Mouse (Mus musculus): ENCODE measurements around the gene Gm17660. TPM values are rescaled to one million over a fixed set of nuclear protein-coding genes. Genes with fewer than 3 reads are reported as not detected.
A peak's percentile ranks its signal among the peaks of the same experiment; 100 is the strongest.

The Gm17660 gene
- polyA plus RNA-seq, 1 experiment from 2014 or later: not detected

GRCm38 (mm10) chr5:104103171-104103570 is 25.8 kb upstream of the Gm17660 start:
- Histone ChIP-seq H3K9me3 (ENCODE audit: low read depth, low read length) (no peaks in the 10 kb centered on the region), H3K36me3 (ENCODE audit: insufficient read depth) (no peaks in the 10 kb centered on the region), H3K27ac (ENCODE audit: low read depth) (no peak overlapping the region), H3K4me1 (ENCODE audit: insufficient read depth) (peaks cover 9% of the 10 kb centered on the region), H3K27me3 (ENCODE audit: insufficient read depth, low read length) (no peaks in the 10 kb centered on the region), H3K4me3 (ENCODE audit: low read depth, low read length) (no peak overlapping the region), H3K9ac (no peak overlapping the region), H3K4me2 (no peak overlapping the region)
- no peak for ATAC-seq (ENCODE audit: insufficient read depth)
- no peak for TF ChIP-seq CTCF (IDR thresholded peaks at IDR 0.05; ENCODE audit: low read depth)
- no peak for DNase-seq
- 48% methylated on average over 4 of the region's 4 CpGs for WGBS

GRCm38 (mm10) chr5:104101678-104102531 is 24.5 kb upstream of the Gm17660 start:
- 37% methylated on average over 10 of the region's 10 CpGs for WGBS
- Histone ChIP-seq H3K4me1 (ENCODE audit: insufficient read depth) (peaks cover 11% of the 10 kb centered on the region), H3K27ac (ENCODE audit: low read depth) (no peak overlapping the region), H3K9ac (no peak overlapping the region), H3K27me3 (ENCODE audit: insufficient read depth, low read length) (no peaks in the 10 kb centered on the region), H3K4me3 (ENCODE audit: low read depth, low read length) (no peak overlapping the region), H3K9me3 (ENCODE audit: low read depth, low read length) (no peaks in the 10 kb centered on the region), H3K4me2 (no peak overlapping the region), H3K36me3 (ENCODE audit: insufficient read depth) (no peaks in the 10 kb centered on the region)
- DNase-seq (peak; percentile 18), ATAC-seq (ENCODE audit: insufficient read depth) (no peak)
- TF ChIP-seq CTCF (IDR thresholded peaks at IDR 0.05; ENCODE audit: low read depth): no peak

GRCm38 (mm10) chr5:104096078-104096938 is 18.9 kb upstream of the Gm17660 start:
- Histone ChIP-seq H3K9ac (no peak overlapping the region), H3K4me2 (peak overlapping the region; percentile 45), H3K4me3 (ENCODE audit: low read depth, low read length) (no peak overlapping the region), H3K9me3 (ENCODE audit: low read depth, low read length) (no peaks in the 10 kb centered on the region), H3K4me1 (ENCODE audit: insufficient read depth) (peaks cover 17% of the 10 kb centered on the region), H3K27me3 (ENCODE audit: insufficient read depth, low read length) (no peaks in the 10 kb centered on the region), H3K27ac (ENCODE audit: low read depth) (peak overlapping the region; percentile 93), H3K36me3 (ENCODE audit: insufficient read depth) (peaks cover 19% of the 10 kb centered on the region)
- ATAC-seq (ENCODE audit: insufficient read depth) (peak; percentile 90), DNase-seq (peak; percentile 96)
- no peak for TF ChIP-seq CTCF (IDR thresholded peaks at IDR 0.05; ENCODE audit: low read depth)
- WGBS: 33% methylated on average over 16 of the region's 16 CpGs

DNA sequence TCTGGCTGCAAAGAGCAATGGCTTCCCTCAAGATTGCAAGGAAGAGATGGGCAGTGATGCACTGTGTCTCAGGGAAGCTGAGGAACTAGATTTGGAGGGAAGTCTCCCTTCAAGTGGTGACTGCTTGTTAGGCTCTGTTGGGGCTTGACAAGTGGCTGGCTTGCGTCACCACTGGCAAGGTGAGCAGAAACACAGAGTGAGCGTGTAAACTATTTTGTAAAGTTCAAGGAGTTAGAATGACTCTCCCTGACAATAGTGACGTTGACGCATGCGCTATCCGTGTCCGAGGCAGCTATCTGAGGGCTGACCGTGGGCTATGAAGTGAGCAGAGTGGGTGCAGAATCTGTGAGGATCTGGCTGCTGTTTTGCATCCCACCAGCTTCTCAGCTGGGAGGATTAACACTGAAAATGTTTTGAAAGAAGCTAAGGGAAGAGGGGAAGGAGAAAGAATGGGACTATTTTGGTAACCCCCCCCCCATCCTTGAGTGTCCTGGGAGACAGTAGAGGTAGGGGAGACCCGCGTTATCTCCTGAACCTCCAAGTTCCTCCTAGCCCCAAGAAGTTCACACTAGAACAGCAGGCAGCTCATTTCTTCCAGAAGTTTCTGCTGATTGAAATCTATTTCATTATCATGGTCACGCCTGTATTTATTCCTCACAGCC is 18.1 kb upstream of the Gm17660 start:
- peak; percentile 57 for ATAC-seq (ENCODE audit: insufficient read depth)
- no peak for TF ChIP-seq CTCF (IDR thresholded peaks at IDR 0.05; ENCODE audit: low read depth)
- no peaks in the 10 kb centered on the region for H3K27me3 ChIP-seq (ENCODE audit: insufficient read depth, low read length)
- DNase-seq: no peak
- no peak overlapping the region for H3K4me3 ChIP-seq (ENCODE audit: low read depth, low read length)
- no peak overlapping the region for H3K9ac ChIP-seq
- WGBS: 35% methylated on average over 11 of the region's 11 CpGs
- peaks cover 17% of the 10 kb centered on the region for H3K4me1 ChIP-seq (ENCODE audit: insufficient read depth)
- H3K36me3 ChIP-seq (ENCODE audit: insufficient read depth): peaks cover 26% of the 10 kb centered on the region
- H3K4me2 ChIP-seq: peak overlapping the region; percentile 18; the same call in 1 of the 2 replicates
- H3K27ac ChIP-seq (ENCODE audit: low read depth): peak overlapping the region; percentile 93
- no peaks in the 10 kb centered on the region for H3K9me3 ChIP-seq (ENCODE audit: low read depth, low read length)

DNA sequence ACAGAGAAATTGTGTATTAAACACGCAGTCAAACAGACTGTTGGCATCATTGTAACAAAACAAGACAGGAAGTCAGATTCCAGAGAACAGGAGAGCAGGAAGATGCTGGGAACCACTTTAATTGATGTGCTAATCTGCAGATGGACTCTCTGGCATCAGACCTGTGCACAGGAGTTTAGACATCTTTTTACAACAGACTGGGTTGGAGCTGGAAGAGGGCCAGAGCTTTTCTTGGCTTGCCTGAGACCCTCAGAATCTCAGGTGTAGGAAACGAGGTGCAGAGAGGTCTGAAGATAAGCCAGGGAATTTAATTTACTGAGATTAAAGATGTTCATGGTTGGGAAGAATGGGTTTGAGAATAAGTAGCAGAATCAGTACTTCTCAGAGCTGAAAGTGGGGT is 12.3 kb upstream of the Gm17660 start:
- no peak overlapping the region for H3K4me3 ChIP-seq (ENCODE audit: low read depth, low read length)
- H3K4me1 ChIP-seq (ENCODE audit: insufficient read depth): no peaks in the 10 kb centered on the region
- no peak overlapping the region for H3K27ac ChIP-seq (ENCODE audit: low read depth)
- no peaks in the 10 kb centered on the region for H3K27me3 ChIP-seq (ENCODE audit: insufficient read depth, low read length)
- no peak for TF ChIP-seq CTCF (IDR thresholded peaks at IDR 0.05; ENCODE audit: low read depth)
- peaks cover 78% of the 10 kb centered on the region for H3K36me3 ChIP-seq (ENCODE audit: insufficient read depth)
- H3K9me3 ChIP-seq (ENCODE audit: low read depth, low read length): no peaks in the 10 kb centered on the region
- ATAC-seq (ENCODE audit: insufficient read depth) (no peak), DNase-seq (no peak)
- no peak overlapping the region for H3K4me2 ChIP-seq
- WGBS: 81% methylated on average over 2 of the region's 2 CpGs
- H3K9ac ChIP-seq: no peak overlapping the region

- WGBS: 91% methylated on average over 9 of the region's 9 CpGs
These were observed 8.0 kb upstream of the Gm17660 start for GRCm38 (mm10) chr5:104085366-104085765.

More at GRCm38 (mm10) chr5:104085366-104085765, 8.0 kb upstream of the Gm17660 start:
- no peak for DNase-seq
- Histone ChIP-seq H3K4me2 (no peak overlapping the region), H3K36me3 (ENCODE audit: insufficient read depth) (peaks cover 82% of the 10 kb centered on the region), H3K4me1 (ENCODE audit: insufficient read depth) (no peaks in the 10 kb centered on the region), H3K27ac (ENCODE audit: low read depth) (no peak overlapping the region), H3K4me3 (ENCODE audit: low read depth, low read length) (no peak overlapping the region), H3K9me3 (ENCODE audit: low read depth, low read length) (no peaks in the 10 kb centered on the region), H3K27me3 (ENCODE audit: insufficient read depth, low read length) (no peaks in the 10 kb centered on the region), H3K9ac (no peak overlapping the region)
- no peak for TF ChIP-seq CTCF (IDR thresholded peaks at IDR 0.05; ENCODE audit: low read depth)
- ATAC-seq (ENCODE audit: insufficient read depth): no peak
